Mouse (Mus musculus) heart, adult 11 months (tissue): ENCODE data around the gene Dnah9.

Experiments used
- DNase-seq: peaks from one replicate; pipeline ENCODE4 v3.0.0; 2022

Gene Dnah9

DNA sequence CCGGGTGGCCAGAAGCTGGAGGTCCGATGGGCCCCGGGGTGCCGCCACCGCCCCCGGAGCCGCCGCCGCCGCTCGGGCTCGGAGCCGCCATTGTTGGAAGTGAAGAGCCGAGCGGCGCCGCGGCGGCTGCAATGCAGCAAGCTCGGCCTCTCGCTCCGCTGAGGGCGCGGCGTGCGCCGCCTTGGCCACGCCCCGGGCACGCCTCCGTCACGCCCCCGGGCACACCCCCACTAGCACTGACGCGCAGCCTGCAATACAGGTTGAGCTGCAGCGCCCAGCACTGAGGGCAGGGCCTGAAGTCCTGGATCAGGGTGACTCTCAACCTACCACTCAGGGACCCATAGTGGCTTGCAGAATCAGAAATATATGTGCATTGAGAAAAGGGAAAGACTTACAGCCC is 380.2 kb downstream of the Dnah9 start, which contains the start of gene Map2k4:
Gene Map2k4, minus strand, starts transcription at position 144 of the 400 bp plus-strand sequence.
- peak; percentile 99 for DNase-seq

DNA sequence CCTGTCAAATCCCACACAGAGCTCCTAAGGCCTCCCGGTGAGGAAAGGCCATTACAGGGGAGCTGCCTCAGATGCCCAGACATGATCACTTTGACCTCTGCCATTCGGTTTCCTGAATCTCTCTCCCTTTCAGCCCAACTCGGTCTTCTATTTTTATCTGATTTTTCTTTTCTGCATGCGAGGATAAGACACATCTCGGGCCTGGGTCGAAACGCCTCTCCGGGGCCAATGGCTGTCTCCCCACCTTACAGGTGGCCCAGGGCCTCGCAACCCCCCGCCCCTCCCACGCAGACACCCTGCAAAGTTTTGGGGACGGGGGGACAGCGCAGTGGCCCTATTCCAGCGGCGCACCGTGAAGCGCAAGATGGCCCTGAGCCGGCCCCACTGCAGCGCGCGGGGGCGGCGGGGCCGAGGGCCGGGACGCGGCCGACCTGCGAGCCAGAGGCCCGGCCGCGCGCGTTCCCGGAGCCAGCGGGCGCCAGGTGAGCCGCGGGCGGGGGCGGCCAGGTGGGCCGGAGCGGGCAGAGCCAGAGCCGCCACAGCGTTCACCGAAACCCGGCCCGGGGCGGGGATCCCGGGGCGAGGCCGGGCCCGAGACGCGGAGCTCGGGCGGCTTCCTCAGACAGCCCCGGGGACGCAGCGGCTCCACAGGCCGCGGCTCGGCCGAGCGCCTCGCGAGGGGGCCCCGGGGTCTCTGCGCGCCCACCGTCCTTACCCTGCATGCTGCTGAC is 380.8 kb downstream of the Dnah9 start:
- no peak for DNase-seq

DNA sequence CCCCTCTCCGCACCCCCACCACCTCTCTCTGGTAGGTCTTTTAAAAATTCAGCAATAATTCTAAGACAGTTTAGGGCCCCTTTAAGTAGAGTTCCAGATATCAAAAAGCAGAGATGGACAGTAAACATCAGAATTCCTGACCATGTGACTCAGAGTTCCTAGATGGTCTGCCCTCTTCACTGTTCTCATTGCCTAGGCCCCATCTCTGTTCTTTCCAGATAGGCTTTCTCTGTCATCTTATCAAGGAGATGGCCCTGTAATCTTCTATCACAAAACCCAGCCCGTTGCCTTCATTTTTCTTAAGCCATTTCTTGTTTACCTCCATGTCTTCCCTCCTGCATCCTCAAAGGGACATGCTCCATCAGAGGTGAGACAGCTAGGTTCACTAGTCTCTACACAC is 382.2 kb downstream of the Dnah9 start:
- no peak for DNase-seq

DNA sequence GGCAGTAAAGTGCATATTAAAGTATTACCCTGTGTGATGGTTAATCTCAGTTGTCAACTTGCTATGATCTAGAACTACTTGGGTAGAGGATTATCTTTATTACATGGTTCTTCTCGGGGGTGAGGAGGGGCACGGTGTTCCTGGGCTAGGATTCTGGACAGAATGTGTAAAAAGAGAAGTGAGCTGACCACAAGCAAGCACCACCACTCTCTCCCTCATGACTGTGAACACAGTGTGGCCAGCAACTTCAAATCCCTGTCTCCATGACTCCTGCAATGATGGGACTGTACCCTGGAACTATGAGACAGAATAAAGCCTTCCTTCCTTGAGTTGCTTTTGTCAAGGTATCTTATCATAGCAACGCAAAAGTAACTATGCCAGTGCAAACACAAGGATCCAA is 386.8 kb downstream of the Dnah9 start:
- DNase-seq = peak; percentile 34
